Mouse (Mus musculus): Measurements from ENCODE around the gene B4galt1. TPM values are rescaled to one million over a fixed set of nuclear protein-coding genes. Genes with fewer than 3 reads are reported as not detected.
A peak's percentile ranks its signal among the peaks of the same experiment; 100 is the strongest.
"Not testable (repeated sequence)": the region's sequence is repeated elsewhere in the genome, so short reads cannot be mapped to it uniquely, and the experiment has no call there.

The B4galt1 gene
- polyA plus RNA-seq, 1 experiment from 2014 or later, result 56.5 TPM

DNA sequence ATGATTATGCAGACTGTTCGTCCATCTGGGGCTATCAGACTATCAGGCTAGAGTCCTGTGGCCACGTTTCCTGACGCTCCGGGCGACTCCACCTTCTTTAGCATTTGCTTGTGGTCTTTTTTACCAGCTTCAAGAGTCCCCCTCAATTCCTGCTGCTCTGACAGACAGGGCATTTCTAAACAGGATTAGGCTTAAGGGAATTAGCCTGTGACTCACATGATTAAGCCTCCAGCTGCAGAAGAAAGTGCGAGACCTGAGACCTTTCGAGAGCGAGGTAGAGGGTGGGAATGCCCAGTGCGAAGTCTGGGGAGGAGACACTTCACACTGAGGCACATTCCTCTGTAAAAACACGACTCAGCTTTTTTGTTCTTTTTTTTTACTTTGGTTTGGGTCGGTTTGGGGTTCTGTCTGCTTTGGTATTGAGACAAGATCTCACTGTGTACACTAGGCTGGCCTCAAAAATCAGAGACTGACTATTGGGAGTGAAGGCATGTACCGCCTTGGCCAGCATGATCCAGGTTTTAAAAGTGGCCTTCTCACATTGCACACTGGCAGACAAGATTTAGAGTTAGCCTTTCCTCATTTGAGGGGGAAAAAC lies 37.9 kb downstream of the B4galt1 start:
- Histone ChIP-seq H3K9ac (no peak overlapping the region), H3K4me2 (no peak overlapping the region), H3K36me3 (peaks cover 75% of the 10 kb centered on the region), H3K27ac (ENCODE audit: poor library complexity, severe bottlenecking) (peak overlapping the region; percentile 13; the same call in 1 of the 2 replicates), H3K4me1 (replicated peaks) (peaks cover 62% of the 10 kb centered on the region), H3K9me3 (replicated peaks) (no peaks in the 10 kb centered on the region), H3K4me3 (no peak overlapping the region), H3K27me3 (replicated peaks) (no peaks in the 10 kb centered on the region)
- ATAC-seq (ENCODE audit: insufficient number of reproducible peaks, low FRiP score), result no peak
- 36% methylated on average over 12 of the region's 12 CpGs for WGBS

DNA sequence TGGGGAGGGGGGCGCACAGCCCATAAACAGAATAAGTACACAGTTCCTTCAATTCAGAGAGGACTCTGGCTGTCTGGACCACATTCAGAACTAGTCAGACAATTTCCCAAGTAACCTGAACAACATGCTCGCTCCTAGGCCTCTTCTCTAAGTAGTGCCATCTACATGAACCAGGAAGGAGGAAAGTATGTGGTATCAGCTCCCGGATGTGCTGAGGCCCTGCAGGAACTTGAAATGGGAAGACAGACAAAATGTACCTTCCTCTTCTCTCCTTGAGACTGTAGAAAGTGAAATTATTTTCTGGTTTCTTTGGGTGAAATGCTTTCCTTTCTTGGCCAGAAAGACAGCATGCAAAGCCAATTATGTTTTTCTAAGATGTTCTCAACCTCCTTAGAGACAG lies 38.7 kb downstream of the B4galt1 start:
- Histone ChIP-seq H3K36me3 (peaks cover 83% of the 10 kb centered on the region), H3K4me1 (replicated peaks) (peaks cover 58% of the 10 kb centered on the region)
- 73% methylated on average over 3 of the region's 3 CpGs for WGBS

DNA sequence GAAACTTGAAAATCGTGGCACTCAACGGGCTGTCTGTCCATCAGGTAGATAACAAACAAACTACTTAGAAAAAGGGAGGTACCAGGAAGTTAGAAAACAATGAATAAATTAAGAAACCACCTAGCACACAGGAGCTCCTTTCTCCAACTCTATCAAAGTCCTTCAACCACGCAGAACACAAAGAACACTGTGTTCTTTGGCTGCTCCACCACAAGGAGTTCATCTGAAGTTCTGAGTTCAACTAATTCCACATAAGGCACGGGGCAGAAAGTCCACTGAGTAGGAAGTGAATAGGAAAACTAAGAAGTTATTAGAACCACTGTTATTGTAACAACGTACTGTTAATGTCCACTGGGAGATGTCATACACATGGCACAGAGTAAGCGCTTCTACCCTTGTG lies 39.4 kb downstream of the B4galt1 start:
- H3K27ac ChIP-seq (ENCODE audit: poor library complexity, severe bottlenecking), result no peak overlapping the region
- H3K4me3 ChIP-seq, result no peak overlapping the region
- no peaks in the 10 kb centered on the region for H3K9me3 ChIP-seq (replicated peaks)
- no peak for ATAC-seq (ENCODE audit: insufficient number of reproducible peaks, low FRiP score)
- H3K4me1 ChIP-seq (replicated peaks), result peaks cover 52% of the 10 kb centered on the region
- peaks cover 87% of the 10 kb centered on the region for H3K36me3 ChIP-seq
- H3K9ac ChIP-seq, result no peak overlapping the region
- 81% methylated on average over 6 of the region's 6 CpGs for WGBS
- H3K4me2 ChIP-seq, result no peak overlapping the region
- H3K27me3 ChIP-seq (replicated peaks), result no peaks in the 10 kb centered on the region

More for the DNA sequence above, 38.7 kb downstream of the B4galt1 start:
- Histone ChIP-seq H3K4me3 (no peak overlapping the region), H3K27ac (ENCODE audit: poor library complexity, severe bottlenecking) (no peak overlapping the region; the same call in 1 of the 2 replicates), H3K9me3 (replicated peaks) (no peaks in the 10 kb centered on the region), H3K27me3 (replicated peaks) (no peaks in the 10 kb centered on the region), H3K4me2 (no peak overlapping the region), H3K9ac (no peak overlapping the region)
- ATAC-seq (ENCODE audit: insufficient number of reproducible peaks, low FRiP score), result no peak

DNA sequence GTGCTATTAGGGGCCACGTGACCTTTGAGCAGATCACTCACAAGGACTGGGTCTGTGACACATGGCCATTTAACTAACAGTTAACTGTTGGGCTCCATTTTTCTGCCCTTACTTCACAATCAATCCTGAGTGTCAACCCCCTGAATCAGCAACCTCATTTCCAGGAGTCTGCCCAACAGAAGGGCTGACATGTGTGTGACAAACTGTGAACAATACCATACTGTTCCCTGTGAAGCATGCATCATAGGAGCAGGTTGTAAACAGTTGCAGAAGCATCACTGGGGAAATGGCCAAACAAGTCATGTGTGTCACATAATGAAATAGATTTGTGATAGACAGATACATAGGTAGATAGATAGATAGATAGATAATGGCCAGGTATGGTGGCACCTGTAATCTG lies 40.9 kb downstream of the B4galt1 start:
- Histone ChIP-seq H3K27ac (ENCODE audit: poor library complexity, severe bottlenecking) (no peak overlapping the region), H3K4me1 (replicated peaks) (peaks cover 37% of the 10 kb centered on the region), H3K4me3 (no peak overlapping the region), H3K4me2 (no peak overlapping the region), H3K9me3 (replicated peaks) (no peaks in the 10 kb centered on the region), H3K27me3 (replicated peaks) (no peaks in the 10 kb centered on the region), H3K36me3 (peaks cover 90% of the 10 kb centered on the region), H3K9ac (no peak overlapping the region)
- 91% methylated on average over 1 of the region's 1 CpGs for WGBS
- no peak for ATAC-seq (ENCODE audit: insufficient number of reproducible peaks, low FRiP score)

DNA sequence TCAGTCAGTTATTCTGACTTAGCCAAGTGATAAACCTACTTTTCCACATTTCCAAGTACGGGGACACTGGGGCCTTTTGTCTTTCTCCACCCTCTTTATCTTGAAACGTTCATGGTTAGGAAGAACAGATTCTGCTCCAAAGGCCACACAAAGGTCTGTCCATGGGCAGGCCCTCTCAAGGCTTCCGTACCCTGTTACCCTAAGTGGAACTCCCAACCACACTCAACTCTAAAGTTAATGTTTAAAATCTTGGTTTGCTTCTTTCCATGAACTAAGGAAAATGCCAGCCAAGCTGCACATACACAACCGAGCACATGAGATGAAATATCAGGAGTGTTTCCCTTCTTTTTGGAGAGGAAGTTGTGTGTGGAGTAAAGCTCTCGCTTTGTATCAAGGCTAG lies 43.3 kb downstream of the B4galt1 start:
- ATAC-seq (ENCODE audit: insufficient number of reproducible peaks, low FRiP score), result no peak
- H3K9me3 ChIP-seq (replicated peaks), result no peaks in the 10 kb centered on the region
- no peak overlapping the region for H3K4me3 ChIP-seq
- H3K4me2 ChIP-seq, result no peak overlapping the region
- peaks cover 21% of the 10 kb centered on the region for H3K4me1 ChIP-seq (replicated peaks)
- WGBS, result 70% methylated on average over 5 of the region's 5 CpGs
- no peak overlapping the region for H3K9ac ChIP-seq
- 0 out of 2 replicates have a peak overlapping the region, but pooled peaks have one; percentile 57 for H3K27ac ChIP-seq (ENCODE audit: poor library complexity, severe bottlenecking)
- H3K36me3 ChIP-seq, result peaks cover 95% of the 10 kb centered on the region
- H3K27me3 ChIP-seq (replicated peaks), result no peaks in the 10 kb centered on the region

DNA sequence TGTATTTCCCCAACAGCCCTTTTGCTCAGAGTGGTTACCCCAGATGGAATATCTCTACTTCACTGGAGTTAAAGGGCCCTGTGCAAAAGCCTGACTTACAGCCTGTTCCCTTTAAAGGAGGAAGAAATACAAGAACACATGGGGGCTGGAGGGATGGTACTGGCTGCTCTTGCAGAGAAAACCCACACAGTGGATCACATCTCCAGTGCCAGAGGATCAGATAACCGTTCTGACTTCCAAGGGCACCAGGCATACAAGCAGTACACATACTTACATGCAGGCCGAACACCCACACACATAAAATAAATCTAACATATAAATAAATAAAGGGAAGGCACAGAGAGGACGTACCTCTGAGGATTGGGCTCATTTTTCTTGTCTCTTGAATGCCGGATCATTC lies 46.4 kb downstream of the B4galt1 start:
- H3K27ac ChIP-seq (ENCODE audit: poor library complexity, severe bottlenecking), result no peak overlapping the region
- 91% methylated on average over 4 of the region's 4 CpGs for WGBS
- no peak overlapping the region for H3K4me2 ChIP-seq
- H3K36me3 ChIP-seq, result peaks cover 93% of the 10 kb centered on the region
- no peaks in the 10 kb centered on the region for H3K27me3 ChIP-seq (replicated peaks)
- no peak for ATAC-seq (ENCODE audit: insufficient number of reproducible peaks, low FRiP score)
- no peak overlapping the region for H3K9ac ChIP-seq
- no peak overlapping the region for H3K4me3 ChIP-seq
- H3K9me3 ChIP-seq (replicated peaks), result no peaks in the 10 kb centered on the region
- H3K4me1 ChIP-seq (replicated peaks), result peaks cover 18% of the 10 kb centered on the region

DNA sequence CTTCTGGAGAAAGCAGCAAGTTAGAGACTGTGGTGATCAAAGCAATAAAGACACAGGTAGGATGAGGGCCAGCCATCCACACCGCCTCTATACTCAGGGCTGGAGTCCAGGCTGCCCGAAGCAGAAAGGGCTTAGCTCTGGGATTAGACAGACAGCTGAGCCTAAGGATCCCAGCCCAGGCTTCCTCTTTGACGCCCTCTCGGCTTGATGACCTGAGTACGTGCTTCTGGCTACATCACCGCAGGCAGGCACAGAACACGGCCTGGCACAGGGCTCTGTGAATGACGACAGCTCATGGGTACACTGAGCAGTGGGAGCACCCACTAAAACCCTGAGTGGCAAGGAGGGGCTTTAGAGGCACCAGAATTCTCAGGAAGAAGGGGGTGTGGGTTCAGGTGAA lies 48.4 kb downstream of the B4galt1 start:
- no peak for ATAC-seq (ENCODE audit: insufficient number of reproducible peaks, low FRiP score)
- Histone ChIP-seq H3K36me3 (peaks cover 78% of the 10 kb centered on the region), H3K4me2 (no peak overlapping the region), H3K4me1 (replicated peaks) (peaks cover 24% of the 10 kb centered on the region), H3K27ac (ENCODE audit: poor library complexity, severe bottlenecking) (no peak overlapping the region), H3K4me3 (no peak overlapping the region), H3K9ac (no peak overlapping the region), H3K9me3 (replicated peaks) (no peaks in the 10 kb centered on the region), H3K27me3 (replicated peaks) (no peaks in the 10 kb centered on the region)
- 86% methylated on average over 8 of the region's 8 CpGs for WGBS

DNA sequence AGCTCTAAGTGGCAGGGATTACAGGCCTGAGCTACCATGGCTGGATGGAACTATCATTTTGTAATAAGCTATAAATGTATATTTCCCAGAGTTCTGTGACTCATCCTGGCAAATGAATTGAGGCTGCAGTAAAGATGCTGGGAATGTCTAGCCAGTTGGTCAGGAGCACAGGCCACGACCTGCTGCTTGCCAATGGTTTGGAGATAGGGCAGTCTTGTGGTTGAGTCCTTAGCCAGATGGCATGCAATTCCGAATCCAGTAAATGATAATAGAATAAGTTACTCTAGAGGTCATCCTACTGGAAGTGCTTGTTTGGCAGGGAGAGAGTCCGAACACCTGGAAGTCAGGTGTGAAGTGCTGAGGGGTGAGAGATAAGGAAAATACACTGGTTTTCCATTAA lies 51.0 kb downstream of the B4galt1 start:
- Histone ChIP-seq H3K9ac (no peak overlapping the region), H3K4me1 (replicated peaks) (peaks cover 38% of the 10 kb centered on the region), H3K36me3 (peaks cover 53% of the 10 kb centered on the region), H3K27me3 (replicated peaks) (no peaks in the 10 kb centered on the region), H3K4me2 (no peak overlapping the region), H3K4me3 (no peak overlapping the region), H3K27ac (ENCODE audit: poor library complexity, severe bottlenecking) (no peak overlapping the region), H3K9me3 (replicated peaks) (no peaks in the 10 kb centered on the region)
- no peak for ATAC-seq (ENCODE audit: insufficient number of reproducible peaks, low FRiP score)
- 87% methylated on average over 3 of the region's 3 CpGs for WGBS

DNA sequence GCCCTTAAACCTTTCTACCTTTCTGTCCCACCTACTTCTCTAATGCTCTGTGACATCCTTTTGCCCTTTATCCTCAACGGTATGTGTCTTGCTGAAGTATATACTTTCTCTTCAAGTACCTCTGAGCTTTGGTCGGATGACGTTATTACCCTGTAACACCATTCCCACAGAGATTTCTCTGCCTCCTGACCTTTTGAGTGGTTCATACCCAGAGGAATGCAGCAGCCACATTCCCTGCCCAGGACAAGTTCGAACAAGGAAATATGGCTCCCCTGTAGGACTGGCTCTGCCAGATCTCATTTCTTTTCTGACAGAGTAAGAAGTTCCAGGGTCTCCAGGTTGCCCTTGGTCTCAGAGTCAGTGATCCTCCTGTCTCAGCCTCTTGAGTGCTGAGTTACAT lies 51.9 kb downstream of the B4galt1 start:
- Histone ChIP-seq H3K4me2 (no peak overlapping the region), H3K27me3 (replicated peaks) (no peaks in the 10 kb centered on the region), H3K9ac (no peak overlapping the region), H3K27ac (ENCODE audit: poor library complexity, severe bottlenecking) (no peak overlapping the region), H3K4me3 (no peak overlapping the region), H3K36me3 (peaks cover 49% of the 10 kb centered on the region), H3K9me3 (replicated peaks) (no peaks in the 10 kb centered on the region), H3K4me1 (replicated peaks) (peaks cover 38% of the 10 kb centered on the region)
- no peak for ATAC-seq (ENCODE audit: insufficient number of reproducible peaks, low FRiP score)
- WGBS, result 64% methylated on average over 4 of the region's 4 CpGs

DNA sequence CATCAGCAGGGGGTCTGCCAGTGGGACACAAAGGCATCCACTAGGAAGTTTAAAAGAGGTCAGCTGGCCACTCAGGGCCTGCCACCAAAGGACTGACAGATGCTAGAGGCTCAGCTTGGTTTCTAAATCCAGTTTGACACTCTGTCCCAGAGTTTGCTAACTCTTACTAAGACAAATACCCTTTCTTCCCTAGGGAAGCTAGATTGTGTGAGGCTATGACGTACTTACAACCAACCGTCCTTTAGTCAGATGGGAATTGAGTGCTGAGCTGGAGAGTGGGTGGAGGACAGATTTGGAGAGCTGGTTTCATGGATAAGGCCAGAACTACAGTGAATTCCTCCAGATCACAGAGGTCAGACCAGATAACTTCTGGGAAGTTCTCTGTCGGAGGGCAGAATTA lies 52.9 kb downstream of the B4galt1 start:
- H3K36me3 ChIP-seq, result peaks cover 44% of the 10 kb centered on the region

DNA sequence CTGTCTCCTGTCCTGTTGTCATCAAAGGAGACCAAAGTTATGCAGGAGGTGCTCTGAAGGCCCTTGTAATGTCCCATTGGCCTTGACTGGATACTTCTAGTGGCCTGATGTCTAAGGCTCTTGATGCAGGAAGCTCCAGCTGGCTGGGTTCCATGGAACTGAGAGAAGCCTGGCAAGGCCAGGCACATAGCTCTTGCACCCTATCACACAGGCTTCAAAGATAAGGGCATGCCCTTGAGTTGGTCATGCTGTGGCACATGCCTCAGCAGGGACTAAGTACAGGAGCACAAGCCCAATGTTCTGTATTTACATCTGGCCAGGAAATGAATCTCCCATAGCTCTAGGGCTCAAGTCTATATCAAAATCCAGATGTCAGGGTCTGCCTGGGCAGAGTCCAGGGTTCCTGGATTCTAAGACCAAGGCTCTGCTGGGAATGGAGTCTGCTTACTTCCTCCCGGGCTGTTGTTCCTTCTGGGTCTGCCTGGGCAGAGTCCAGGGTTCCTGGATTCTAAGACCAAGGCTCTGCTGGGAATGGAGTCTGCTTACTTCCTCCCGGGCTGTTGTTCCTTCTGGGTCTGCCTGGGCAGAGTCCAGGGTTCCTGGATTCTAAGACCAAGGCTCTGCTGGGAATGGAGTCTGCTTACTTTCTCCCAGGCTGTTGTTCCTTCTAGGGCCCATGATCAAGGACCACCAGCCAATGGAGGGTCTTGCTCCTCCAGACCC lies 54.8 kb downstream of the B4galt1 start:
- not testable (repeated sequence) for H3K27me3 ChIP-seq (replicated peaks); H3K9me3 ChIP-seq (replicated peaks); H3K4me2 ChIP-seq; H3K4me3 ChIP-seq; H3K9ac ChIP-seq
- Histone ChIP-seq H3K27ac (ENCODE audit: poor library complexity, severe bottlenecking) (peak overlapping the region; percentile 50), H3K4me1 (replicated peaks) (peaks cover 38% of the 10 kb centered on the region), H3K36me3 (peaks cover 28% of the 10 kb centered on the region)
- ATAC-seq (ENCODE audit: insufficient number of reproducible peaks, low FRiP score), result peak; percentile 65; the same call in 1 of the 2 replicates
- 80% methylated on average over 2 of the region's 2 CpGs for WGBS

More for the DNA sequence above, 52.9 kb downstream of the B4galt1 start:
- Histone ChIP-seq H3K9me3 (replicated peaks) (no peaks in the 10 kb centered on the region), H3K4me3 (no peak overlapping the region), H3K4me1 (replicated peaks) (peaks cover 38% of the 10 kb centered on the region), H3K9ac (no peak overlapping the region), H3K4me2 (no peak overlapping the region), H3K27me3 (replicated peaks) (no peaks in the 10 kb centered on the region), H3K27ac (ENCODE audit: poor library complexity, severe bottlenecking) (no peak overlapping the region)
- no peak for ATAC-seq (ENCODE audit: insufficient number of reproducible peaks, low FRiP score)
- WGBS, result 52% methylated on average over 3 of the region's 3 CpGs
